Mouse (Mus musculus) midbrain, embryonic 14.5 days (tissue): ENCODE measurements around the gene A930033H14Rik. TPM values are rescaled to one million over a fixed set of nuclear protein-coding genes. Genes with fewer than 3 reads are reported as not detected.
A peak's percentile ranks its signal among the peaks of the same experiment; 100 is the strongest.

Source experiments
- ATAC-seq: fragments of 200-750 bp; cut with Nextera tagmentation; 2 replicates; pipeline ENCODE4 v1.8.0; 2017; ENCODE audit warnings: moderate number of reproducible peaks, moderate library complexity; ENCODE audit not compliant: low FRiP score, low TSS enrichment
- DNase-seq: peaks from one replicate; pipeline ENCODE4 v3.0.0-alpha.2; 2015
- H3K27ac ChIP-seq: fragments of 300-500 bp; sonication (generic); replicated peaks from 2 replicates; pipeline ENCODE4 v1.5.1; 2014; ENCODE audit warnings: mild to moderate bottlenecking, low read depth, low read length, moderate library complexity
- H3K27me3 ChIP-seq: fragments of 300-500 bp; sonication (generic); 2 replicates; pipeline ENCODE4 v1.6.1; 2014; ENCODE audit warnings: low read length, control low read depth, mixed read lengths; ENCODE audit not compliant: control insufficient read depth, insufficient read depth
- H3K36me3 ChIP-seq: fragments of 300-500 bp; sonication (generic); 2 replicates; pipeline ENCODE4 v1.6.1; 2014; ENCODE audit warnings: low read length, control low read depth; ENCODE audit not compliant: control insufficient read depth, insufficient read depth
- H3K4me1 ChIP-seq: fragments of 300-500 bp; sonication (generic); 2 replicates; pipeline ENCODE4 v1.6.1; 2014; ENCODE audit warnings: mild to moderate bottlenecking, antibody characterized with exemption, low read length, control low read depth; ENCODE audit not compliant: control insufficient read depth, insufficient read depth
- H3K4me2 ChIP-seq: fragments of 300-500 bp; sonication (generic); 2 replicates; pipeline ENCODE4 v1.6.1; 2014; ENCODE audit warnings: mild to moderate bottlenecking, low read length, moderate library complexity
- H3K4me3 ChIP-seq: fragments of 300-500 bp; sonication (generic); replicated peaks from 2 replicates; pipeline ENCODE4 v1.5.1; 2014; ENCODE audit warnings: low read depth, low read length
- H3K9ac ChIP-seq: fragments of 300-500 bp; sonication (generic); replicated peaks from 2 replicates; pipeline ENCODE4 v1.6.1; 2014; ENCODE audit warnings: mild to moderate bottlenecking, low read length, moderate library complexity
- H3K9me3 ChIP-seq: fragments of 300-500 bp; sonication (generic); 2 replicates; pipeline ENCODE4 v1.6.1; 2016; ENCODE audit warnings: low read length, control low read depth, mixed read lengths; ENCODE audit not compliant: control insufficient read depth
- WGBS: fragments of 180-500 bp; shearing (Covaris S2); extraction: QIAGEN DNeasy Blood & Tissue Kit; methylation state at CpG from one replicate; pipeline ENCODE4 v1.1.7; 2014; 5-methylcytosine and 5-hydroxymethylcytosine counted together
- polyA plus RNA-seq: library from polyadenylated mRNA; unstranded; fragments of >200 nt; fragmentation: Nextera tagmentation; extraction: Ambion mirVana; gene quantifications from 2 replicates; pipeline ENCODE4 v1.2.1, GENCODE M21; 2014

Gene A930033H14Rik
- polyA plus RNA-seq, 1 experiment from 2014 or later = 1.3 TPM

DNA sequence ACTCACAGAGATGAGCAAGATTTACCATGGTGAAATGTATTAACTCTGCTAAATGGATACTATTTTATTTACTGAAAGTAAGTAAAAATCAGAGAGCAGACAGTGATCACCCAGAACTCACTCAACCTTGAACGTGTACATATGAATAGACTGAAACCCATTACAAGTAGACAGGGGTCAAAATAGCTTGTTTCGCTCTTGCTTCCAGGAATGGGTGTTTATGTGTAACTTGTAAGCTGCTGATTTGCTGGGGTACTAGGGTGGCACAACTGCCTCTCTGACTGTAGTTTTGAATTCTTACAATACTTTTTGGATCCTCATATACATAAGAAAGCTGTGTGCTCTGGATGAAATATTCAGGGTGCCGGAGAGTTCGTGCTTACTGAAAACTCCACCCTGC, 32.3 kb upstream of the A930033H14Rik start:
- 84% methylated on average over 4 of the region's 4 CpGs for WGBS
- H3K9ac ChIP-seq = no peak overlapping the region
- H3K27ac ChIP-seq = no peak overlapping the region
- no peak for ATAC-seq
- no peaks in the 10 kb centered on the region for H3K4me1 ChIP-seq
- peaks cover 3% of the 10 kb centered on the region; the same call in 1 of the 2 replicates for H3K9me3 ChIP-seq
- DNase-seq = no peak
- H3K4me2 ChIP-seq = no peak overlapping the region
- H3K4me3 ChIP-seq = no peak overlapping the region
- 0 out of 2 replicates have a peak, but pooled peaks cover 7% of the 10 kb centered on the region for H3K36me3 ChIP-seq
- no peaks in the 10 kb centered on the region for H3K27me3 ChIP-seq

DNA sequence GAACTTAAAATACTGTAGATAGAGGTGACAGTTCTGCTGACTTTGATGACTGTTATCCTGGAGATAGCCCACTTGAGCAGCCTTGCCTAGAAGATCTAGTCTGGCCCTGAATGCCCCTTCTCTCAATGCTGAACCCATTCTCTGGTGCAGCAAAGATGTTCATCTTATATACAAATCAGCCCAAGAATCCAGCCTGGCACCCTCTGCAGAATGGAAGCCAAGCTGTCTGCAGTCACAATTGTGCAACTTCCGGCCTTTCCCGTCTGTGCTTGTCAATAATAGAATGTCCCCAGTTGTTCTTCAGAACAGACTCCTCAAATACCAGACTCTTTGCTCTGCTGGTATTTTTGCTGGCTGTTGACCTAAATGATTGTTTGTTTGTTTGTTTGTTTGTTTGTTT, 27.6 kb upstream of the A930033H14Rik start:
- H3K27me3 ChIP-seq = no peaks in the 10 kb centered on the region
- no peaks in the 10 kb centered on the region for H3K4me1 ChIP-seq
- no peak overlapping the region for H3K9ac ChIP-seq
- WGBS = 91% methylated on average over 2 of the region's 2 CpGs
- H3K9me3 ChIP-seq = no peaks in the 10 kb centered on the region
- no peak for DNase-seq
- no peak overlapping the region for H3K27ac ChIP-seq
- H3K36me3 ChIP-seq = no peaks in the 10 kb centered on the region
- no peak overlapping the region for H3K4me2 ChIP-seq
- ATAC-seq = no peak
- no peak overlapping the region for H3K4me3 ChIP-seq

DNA sequence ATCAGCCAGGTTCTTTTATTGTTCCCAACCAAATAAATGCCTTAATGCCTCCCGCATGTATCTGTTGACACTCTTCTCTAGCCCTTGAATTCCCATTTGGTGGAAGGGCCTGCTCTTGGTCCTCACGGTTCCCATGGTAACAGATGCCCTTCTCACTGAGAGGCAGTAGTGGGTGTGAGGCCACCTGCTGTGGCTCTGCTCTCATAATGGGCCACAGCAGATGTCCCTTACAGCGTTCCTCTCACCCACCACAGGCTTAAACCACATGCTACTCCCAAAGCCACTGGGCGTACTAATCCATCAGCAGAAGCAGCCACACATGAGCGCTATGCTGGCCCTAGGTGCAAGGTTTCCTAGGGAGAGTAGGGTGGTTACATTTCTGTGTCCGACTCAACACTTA, 25.4 kb upstream of the A930033H14Rik start:
- Histone ChIP-seq H3K4me1 (no peaks in the 10 kb centered on the region), H3K4me2 (no peak overlapping the region), H3K4me3 (no peak overlapping the region), H3K36me3 (no peaks in the 10 kb centered on the region), H3K9me3 (no peaks in the 10 kb centered on the region), H3K27ac (no peak overlapping the region), H3K9ac (no peak overlapping the region), H3K27me3 (no peaks in the 10 kb centered on the region)
- no peak for ATAC-seq
- DNase-seq = peak; percentile 17
- 45% methylated on average over 6 of the region's 6 CpGs for WGBS

DNA sequence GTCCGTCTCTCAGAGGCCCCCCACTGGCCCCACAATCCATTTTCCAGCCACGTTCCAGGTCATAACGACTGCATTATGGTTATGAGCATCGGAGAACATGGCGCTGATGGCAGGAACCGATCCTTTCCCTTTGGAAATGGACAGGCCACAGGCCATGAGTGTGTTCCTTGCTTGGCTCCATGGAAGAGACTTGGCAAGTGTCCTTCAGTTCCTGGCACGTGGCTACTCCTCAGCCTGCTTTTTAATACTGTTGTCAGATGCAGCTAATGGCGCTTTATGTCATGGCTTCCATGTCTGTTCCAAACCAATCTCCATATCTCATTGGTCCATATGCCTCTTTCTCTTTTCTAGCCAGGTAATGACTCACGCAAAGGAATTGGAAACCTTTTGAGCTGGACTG, 24.9 kb upstream of the A930033H14Rik start:
- Histone ChIP-seq H3K9ac (no peak overlapping the region), H3K27me3 (no peaks in the 10 kb centered on the region), H3K9me3 (no peaks in the 10 kb centered on the region), H3K4me2 (no peak overlapping the region), H3K36me3 (no peaks in the 10 kb centered on the region), H3K4me3 (no peak overlapping the region), H3K4me1 (no peaks in the 10 kb centered on the region), H3K27ac (no peak overlapping the region)
- no peak for ATAC-seq
- 92% methylated on average over 9 of the region's 9 CpGs for WGBS
- DNase-seq = no peak

- H3K36me3 ChIP-seq = no peaks in the 10 kb centered on the region
- H3K27me3 ChIP-seq = no peaks in the 10 kb centered on the region
- no peak overlapping the region for H3K4me3 ChIP-seq
- no peaks in the 10 kb centered on the region for H3K4me1 ChIP-seq
- DNase-seq (no peak), ATAC-seq (no peak)
- H3K9ac ChIP-seq = no peak overlapping the region
- 88% methylated on average over 3 of the region's 3 CpGs for WGBS
- H3K9me3 ChIP-seq = no peaks in the 10 kb centered on the region
- no peak overlapping the region for H3K27ac ChIP-seq
- H3K4me2 ChIP-seq = no peak overlapping the region
Measured at GRCm38 (mm10) chr10:69237185-69237584, 24.3 kb upstream of the A930033H14Rik start.

DNA sequence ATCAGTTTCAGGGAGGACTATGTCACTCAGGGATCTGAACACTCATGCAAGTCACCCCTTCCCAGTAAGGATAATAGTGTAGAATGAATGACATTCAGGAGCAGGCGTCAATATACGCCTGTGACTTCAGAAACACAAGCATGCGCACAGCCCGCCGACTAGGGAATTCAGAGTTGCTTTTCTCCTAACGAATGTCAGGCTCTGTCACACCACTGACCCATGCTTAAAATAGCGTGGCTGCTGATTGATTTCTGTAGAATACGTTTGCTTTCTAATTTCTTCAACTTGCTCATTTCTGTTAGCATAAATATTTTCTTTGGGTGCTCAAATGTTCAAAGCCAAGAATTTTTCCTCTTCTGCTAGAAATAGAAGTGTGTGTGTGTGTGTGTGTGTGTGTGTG, 13.1 kb upstream of the A930033H14Rik start:
- DNase-seq = no peak
- Histone ChIP-seq H3K4me3 (no peak overlapping the region), H3K36me3 (no peaks in the 10 kb centered on the region), H3K4me2 (no peak overlapping the region), H3K9ac (no peak overlapping the region), H3K9me3 (no peaks in the 10 kb centered on the region), H3K27ac (no peak overlapping the region), H3K27me3 (no peaks in the 10 kb centered on the region), H3K4me1 (no peaks in the 10 kb centered on the region)
- no peak for ATAC-seq
- WGBS = 86% methylated on average over 8 of the region's 8 CpGs

GRCm38 (mm10) chr10:69225471-69225870, 12.6 kb upstream of the A930033H14Rik start:
- Histone ChIP-seq H3K4me3 (no peak overlapping the region), H3K9ac (no peak overlapping the region), H3K4me1 (no peaks in the 10 kb centered on the region), H3K27me3 (no peaks in the 10 kb centered on the region), H3K4me2 (no peak overlapping the region), H3K36me3 (no peaks in the 10 kb centered on the region), H3K27ac (no peak overlapping the region), H3K9me3 (no peaks in the 10 kb centered on the region)
- ATAC-seq = no peak
- WGBS = 91% methylated on average over 5 of the region's 5 CpGs
- DNase-seq = no peak

DNA sequence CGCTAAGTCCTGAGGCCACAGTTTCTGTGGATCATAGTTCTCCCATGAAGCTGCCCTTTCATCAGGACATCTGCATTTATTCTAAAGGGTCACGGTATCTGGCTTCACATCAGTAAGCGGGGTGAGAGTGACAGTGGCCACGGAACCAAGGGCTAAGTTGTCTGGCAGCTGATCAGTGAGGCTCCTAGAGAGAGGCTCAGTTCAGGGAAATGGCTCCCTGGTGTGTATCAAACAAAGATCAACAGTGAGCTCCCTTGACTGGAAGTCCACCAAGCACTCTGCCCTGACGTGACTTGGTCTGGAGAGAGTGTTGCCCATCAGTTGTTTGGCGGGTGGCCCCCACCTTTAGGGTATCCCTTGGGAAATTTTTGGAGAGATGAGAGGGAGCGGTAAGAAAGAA, 11.4 kb upstream of the A930033H14Rik start:
- DNase-seq = no peak
- no peak overlapping the region for H3K9ac ChIP-seq

DNA sequence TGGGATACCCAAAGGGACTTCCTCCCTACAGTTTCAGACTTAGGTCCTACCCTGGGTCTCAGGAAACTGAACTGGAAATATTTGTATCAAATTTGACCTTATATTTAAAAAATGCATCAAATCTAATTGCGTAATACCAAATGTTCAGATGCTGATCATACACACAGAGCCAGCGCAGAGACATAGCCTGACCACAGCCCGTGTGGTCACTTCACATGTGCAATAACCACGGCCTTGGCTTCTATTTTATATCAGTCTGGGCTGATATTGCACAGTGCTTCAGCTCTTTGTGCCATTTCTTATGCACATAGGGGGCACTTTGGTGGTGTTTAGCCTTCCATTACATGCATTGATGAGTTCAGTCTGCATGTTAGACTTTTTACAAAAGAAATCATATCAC, 10.3 kb upstream of the A930033H14Rik start:
- Histone ChIP-seq H3K4me2 (no peak overlapping the region), H3K9me3 (no peaks in the 10 kb centered on the region), H3K27me3 (no peaks in the 10 kb centered on the region), H3K4me3 (no peak overlapping the region), H3K9ac (no peak overlapping the region), H3K4me1 (no peaks in the 10 kb centered on the region), H3K27ac (no peak overlapping the region), H3K36me3 (peaks cover 7% of the 10 kb centered on the region; the same call in 1 of the 2 replicates)
- WGBS = 99% methylated on average over 4 of the region's 4 CpGs
- DNase-seq (no peak), ATAC-seq (no peak)

More for the DNA sequence above, 11.4 kb upstream of the A930033H14Rik start:
- no peaks in the 10 kb centered on the region for H3K4me1 ChIP-seq
- H3K4me2 ChIP-seq = no peak overlapping the region
- no peak overlapping the region for H3K4me3 ChIP-seq
- H3K36me3 ChIP-seq = no peaks in the 10 kb centered on the region
- no peak overlapping the region for H3K27ac ChIP-seq
- no peaks in the 10 kb centered on the region for H3K27me3 ChIP-seq
- 63% methylated on average over 7 of the region's 7 CpGs for WGBS
- no peak for ATAC-seq
- no peaks in the 10 kb centered on the region for H3K9me3 ChIP-seq
